Comparison of ENCODE assay signal across 15 mouse cellular contexts in genomic region chr12:16140511-16141110, GRCm38 (mm10).
"Had no signal": no experiment of that assay in that cellular context is flagged by ENCODE, and none has a peak within 500 bp of the region (broad histone marks: within the 10 kb centered on the region; RNA-seq: fewer than 3 reads in every experiment).

No protein-coding gene starts in this region.

- H3K4me3 ChIP-seq: limb, embryonic 12.5 days; liver, embryonic 12.5 days; midbrain, embryonic 10.5 days; myocyte; neural tube, embryonic 15.5 days had no signal

- H3K36me3 ChIP-seq: limb, embryonic 12.5 days; liver, embryonic 12.5 days; midbrain, embryonic 10.5 days; neural tube, embryonic 15.5 days had no signal

- H3K4me1 ChIP-seq: limb, embryonic 12.5 days had no signal

- DNase-seq: kidney, adult 9 months; kidney, postnatal 4 days; lung, embryonic 14.5 days; lung, postnatal 10 days; lung, postnatal 4 days; midbrain, embryonic 14.5 days; right cerebral cortex, postnatal 25 days; thymus, postnatal 14 days had no signal

- H3K9ac ChIP-seq: limb, embryonic 12.5 days; liver, embryonic 12.5 days; lung, embryonic 14.5 days; neural tube, embryonic 15.5 days had no signal

- ATAC-seq: liver, embryonic 12.5 days had no signal

- H3K27me3 ChIP-seq: limb, embryonic 12.5 days; liver, embryonic 12.5 days; neural tube, embryonic 15.5 days had no signal

- H3K4me2 ChIP-seq: limb, embryonic 12.5 days; liver, embryonic 12.5 days; lung, embryonic 14.5 days; neural tube, embryonic 15.5 days had no signal

- H3K9me3 ChIP-seq: limb, embryonic 12.5 days; liver, embryonic 12.5 days; midbrain, embryonic 10.5 days; neural tube, embryonic 15.5 days had no signal

- H3K27ac ChIP-seq: kidney, postnatal 0 days; limb, embryonic 12.5 days; liver, embryonic 12.5 days; midbrain, embryonic 10.5 days; neural tube, embryonic 15.5 days; stomach, postnatal 0 days had no signal
